Mouse (Mus musculus) gastrocnemius, adult 2 months (tissue): ENCODE data around the gene Man1c1. TPM values are rescaled to one million over a fixed set of nuclear protein-coding genes. Genes with fewer than 3 reads are reported as not detected.

Source experiments
- DNase-seq: peaks from one replicate; pipeline ENCODE4 v3.0.0; 2022
- H3K27ac ChIP-seq: fragments of 200-600 bp; 2 replicates; pipeline ENCODE4 v1.8.1; 2022; ENCODE audit warnings: mild to moderate bottlenecking
- H3K4me3 ChIP-seq: fragments of 200-600 bp; 2 replicates; pipeline ENCODE4 v1.8.1; 2022; ENCODE audit warnings: mild to moderate bottlenecking, moderate library complexity
- CTCF ChIP-seq: fragments of 200-600 bp; IDR thresholded peaks from 2 replicates; pipeline ENCODE4 v1.8.1; 2022; ENCODE audit warnings: antibody characterized with exemption, mild to moderate bottlenecking, moderate library complexity
- intact Hi-C: fragments of 180-260 bp; cut with DNase I; formaldehyde crosslinking; loops from one replicate; pipeline ENCODE4 v1.15.1; 2025
- total RNA-seq, 2 experiments: library from RNA; stranded (reverse); gene quantifications; 2 replicates each; pipeline ENCODE4 v1.2.3; 2021

Man1c1 gene
- total RNA-seq, 2 experiments from 2014 or later, result 2.9 to 4.2 TPM

DNA sequence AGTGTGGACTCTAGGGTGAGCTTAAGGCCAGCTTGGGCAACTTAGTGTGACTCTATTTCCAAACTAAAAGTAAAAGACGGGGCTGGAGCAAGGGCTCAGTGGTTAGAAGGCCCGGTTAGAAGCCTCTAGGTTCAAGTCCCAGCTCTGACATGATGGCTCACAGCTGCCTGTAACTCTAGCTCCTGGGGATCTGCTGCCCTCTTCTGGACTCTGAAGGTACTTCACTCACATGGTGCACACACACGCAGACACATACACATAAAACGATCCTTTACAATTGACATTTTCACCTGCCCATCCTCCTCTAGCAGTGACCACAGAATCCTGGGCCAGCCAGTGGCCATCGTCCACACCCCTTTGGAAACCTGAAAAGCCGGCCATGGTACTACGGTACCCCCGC, 154.2 kb downstream of the Man1c1 start:
- Histone ChIP-seq H3K27ac (no peak overlapping the region), H3K4me3 (no peak overlapping the region)
- DNase-seq, result no peak
- intact Hi-C loops, result no loop called here
- peak; percentile 34; the same call in 1 of the 2 replicates for TF ChIP-seq CTCF

DNA sequence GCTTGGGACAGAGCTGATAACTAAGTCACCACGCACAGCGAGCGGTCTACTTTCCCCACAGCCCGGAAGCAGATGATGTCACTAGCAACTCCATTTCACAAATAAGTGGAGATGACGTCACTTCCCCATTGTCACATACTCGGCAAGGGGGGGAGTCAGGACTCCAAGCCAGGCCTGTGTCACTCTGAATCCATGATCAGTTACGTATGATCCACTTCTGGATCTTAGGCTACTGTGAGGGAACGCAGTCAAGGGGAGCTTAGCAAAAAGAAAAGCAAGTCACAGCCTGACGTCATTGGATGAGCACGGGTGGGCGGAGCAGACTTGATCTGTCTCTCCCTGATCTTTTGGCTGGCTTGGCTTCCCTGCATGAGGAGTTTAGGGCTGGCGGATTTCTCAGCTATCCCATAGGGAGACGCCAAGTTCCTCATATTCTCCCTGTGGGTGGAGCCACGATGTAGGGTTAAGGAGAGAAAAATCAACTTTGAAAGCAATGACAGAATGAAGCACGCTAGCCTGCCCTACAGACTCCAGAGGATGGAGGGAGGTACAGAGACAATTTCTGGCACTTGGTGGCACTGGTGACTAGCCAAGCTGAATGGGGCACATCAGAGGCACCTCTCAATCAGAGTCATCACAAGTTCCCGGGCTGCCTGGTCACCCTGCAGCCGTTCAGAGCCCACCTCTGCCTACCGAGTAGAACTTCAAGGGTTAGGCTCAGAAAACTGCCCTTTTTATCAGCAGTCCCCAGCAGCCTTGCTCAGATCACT, 155.7 kb downstream of the Man1c1 start:
- peak; percentile 64 for DNase-seq
- H3K4me3 ChIP-seq, result no peak overlapping the region
- peak overlapping the region; percentile 44 for H3K27ac ChIP-seq
- intact Hi-C loops, result no loop called here
- TF ChIP-seq CTCF, result no peak

DNA sequence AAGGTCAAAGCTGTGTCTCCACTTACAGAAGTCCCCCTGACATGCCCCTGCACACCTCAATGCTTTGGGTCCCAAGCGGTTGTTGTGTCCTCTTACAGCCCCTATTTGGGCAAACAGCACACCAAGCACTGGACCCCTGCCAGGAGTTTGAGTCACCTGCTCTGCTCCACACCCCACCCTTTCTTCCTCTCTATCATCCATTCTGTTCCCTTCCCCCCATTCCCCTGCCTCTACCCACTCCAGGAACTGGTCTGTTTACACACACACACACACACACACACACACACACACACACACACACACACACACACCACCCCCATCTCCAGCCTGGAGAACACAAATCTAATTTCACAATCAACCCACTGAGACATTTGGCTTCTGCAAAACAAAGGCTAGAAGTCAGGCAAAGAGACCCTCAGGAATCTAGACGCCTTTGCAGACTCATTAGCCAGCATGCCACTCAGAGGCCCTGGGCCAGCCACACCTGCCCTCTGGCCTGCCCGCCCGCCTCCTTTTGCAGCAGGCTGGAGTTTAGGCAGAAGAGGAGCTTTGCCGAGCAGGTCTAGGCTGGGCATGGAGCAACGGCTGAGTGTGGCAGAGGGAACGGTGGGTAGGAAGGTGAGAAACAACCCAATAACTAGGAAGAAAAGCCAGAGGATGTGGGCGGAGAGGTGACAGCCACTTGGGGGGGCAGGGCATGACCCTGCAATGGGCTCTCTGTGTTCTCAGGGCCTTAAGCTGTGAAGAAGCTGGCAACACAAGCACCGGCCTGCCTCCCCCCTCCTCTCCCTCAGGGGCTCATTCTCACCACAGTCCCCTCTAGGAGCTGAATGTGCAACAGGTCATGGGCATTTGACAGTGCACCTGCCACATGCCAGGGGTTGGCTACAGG, 157.0 kb downstream of the Man1c1 start:
- TF ChIP-seq CTCF, result no peak
- H3K4me3 ChIP-seq, result no peak overlapping the region
- H3K27ac ChIP-seq, result peak overlapping the region; percentile 35; the same call in 1 of the 2 replicates
- intact Hi-C loops, result no loop called here
- peak; percentile 37 for DNase-seq

DNA sequence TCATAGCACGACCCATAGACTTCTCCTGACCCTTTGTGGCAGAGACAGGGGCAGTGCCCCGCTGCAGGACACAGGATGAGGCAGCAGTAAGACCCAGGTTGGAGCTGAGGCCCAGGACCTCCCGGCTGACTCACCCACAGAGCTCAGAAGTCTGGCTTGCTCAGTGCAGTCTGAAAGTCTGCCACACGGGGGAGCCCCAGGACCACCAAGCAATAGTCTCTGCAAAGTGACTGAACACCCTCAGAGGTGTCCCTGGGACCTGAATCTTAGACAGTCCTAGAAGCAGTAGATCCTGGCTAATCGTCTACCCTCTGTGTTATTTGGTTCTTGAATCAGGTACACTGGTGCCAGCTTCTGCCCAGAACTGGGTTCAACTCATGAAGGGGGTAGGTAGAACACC, 160.8 kb downstream of the Man1c1 start:
- peak; percentile 92 for DNase-seq
- no peak; the same call in 1 of the 2 replicates for TF ChIP-seq CTCF
- intact Hi-C loops, result loop anchor here (1.0 to 5.0 kb wide), 4 partner anchors 44 to 340 kb away; no protein-coding TSS in a partner anchor

DNA sequence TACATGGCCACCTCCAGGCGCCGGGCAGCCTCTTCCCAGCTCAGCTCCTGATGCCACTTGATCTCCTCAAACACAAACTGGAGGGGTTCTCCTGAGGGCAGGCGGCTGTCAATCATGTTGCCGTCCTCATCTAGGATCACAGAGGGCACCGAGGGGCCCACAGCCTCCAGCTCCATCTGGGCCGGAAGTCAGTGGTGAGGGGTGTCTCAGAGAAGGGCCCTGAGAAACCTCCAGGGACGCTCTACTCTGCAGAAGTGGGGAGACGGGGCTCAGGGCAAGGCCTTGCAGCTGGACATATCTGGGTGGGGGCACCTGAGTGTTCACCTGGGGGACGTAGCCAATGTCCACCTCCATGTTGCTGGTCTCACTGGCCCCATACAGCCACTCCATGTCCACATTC, 161.4 kb downstream of the Man1c1 start:
- Histone ChIP-seq H3K4me3 (no peak overlapping the region), H3K27ac (no peak overlapping the region)
- intact Hi-C loops, result loop anchor here (1.0 to 5.0 kb wide), 4 partner anchors 45 to 340 kb away; no protein-coding TSS in a partner anchor
- DNase-seq, result peak; percentile 19
- no peak for TF ChIP-seq CTCF

More for the DNA sequence above, 160.8 kb downstream of the Man1c1 start:
- no peak overlapping the region for H3K4me3 ChIP-seq
- H3K27ac ChIP-seq, result no peak overlapping the region

DNA sequence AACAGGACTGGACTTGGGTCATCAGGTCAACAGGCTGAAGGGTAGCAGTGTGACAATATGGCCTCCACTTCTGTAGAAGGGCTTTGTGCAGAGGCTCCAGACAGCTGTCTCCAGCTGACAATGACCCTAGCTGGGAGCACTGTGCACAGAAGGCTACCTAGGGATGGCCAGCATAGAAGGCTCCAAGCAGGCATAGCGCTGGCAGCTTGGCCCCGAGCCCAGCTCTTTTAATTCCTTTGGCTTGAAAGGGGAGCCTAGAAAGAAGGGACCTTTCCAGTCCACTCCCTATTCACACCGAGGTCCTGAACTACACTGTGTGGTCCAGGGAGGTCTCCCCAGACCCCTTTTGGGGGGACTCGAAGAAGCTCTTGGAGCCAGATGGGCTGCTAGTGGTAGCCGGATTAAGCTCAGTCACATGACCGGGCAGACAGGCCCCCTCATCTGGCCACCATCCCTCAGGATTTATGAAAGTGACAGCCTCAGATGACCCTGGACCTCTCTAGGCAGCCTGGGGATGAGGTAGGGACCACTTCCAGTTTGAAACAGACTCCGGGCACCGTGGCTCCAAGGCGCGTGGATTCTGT, 165.0 kb downstream of the Man1c1 start:
- no peak overlapping the region for H3K4me3 ChIP-seq
- no peak for DNase-seq
- no peak for TF ChIP-seq CTCF
- intact Hi-C loops, result no loop called here
- H3K27ac ChIP-seq, result no peak overlapping the region

DNA sequence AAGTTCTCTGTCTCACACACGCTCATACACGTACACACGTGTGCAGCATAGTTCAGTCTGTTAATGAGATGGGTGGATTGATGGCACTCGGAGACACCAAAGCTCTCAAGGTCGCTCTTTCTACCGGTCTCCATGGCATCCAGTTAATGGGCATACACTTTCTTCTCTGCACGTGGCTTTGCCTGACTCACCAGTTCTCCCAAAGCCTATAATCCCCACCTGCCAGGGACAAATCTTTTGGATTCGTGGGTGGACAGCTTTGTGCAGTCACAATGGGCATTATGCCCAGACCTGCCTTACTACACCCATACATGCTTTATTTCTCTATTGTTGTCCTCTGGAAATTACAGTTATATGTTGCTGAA, 168.3 kb downstream of the Man1c1 start:
- DNase-seq, result no peak
- no peak for TF ChIP-seq CTCF
- intact Hi-C loops, result no loop called here

DNA sequence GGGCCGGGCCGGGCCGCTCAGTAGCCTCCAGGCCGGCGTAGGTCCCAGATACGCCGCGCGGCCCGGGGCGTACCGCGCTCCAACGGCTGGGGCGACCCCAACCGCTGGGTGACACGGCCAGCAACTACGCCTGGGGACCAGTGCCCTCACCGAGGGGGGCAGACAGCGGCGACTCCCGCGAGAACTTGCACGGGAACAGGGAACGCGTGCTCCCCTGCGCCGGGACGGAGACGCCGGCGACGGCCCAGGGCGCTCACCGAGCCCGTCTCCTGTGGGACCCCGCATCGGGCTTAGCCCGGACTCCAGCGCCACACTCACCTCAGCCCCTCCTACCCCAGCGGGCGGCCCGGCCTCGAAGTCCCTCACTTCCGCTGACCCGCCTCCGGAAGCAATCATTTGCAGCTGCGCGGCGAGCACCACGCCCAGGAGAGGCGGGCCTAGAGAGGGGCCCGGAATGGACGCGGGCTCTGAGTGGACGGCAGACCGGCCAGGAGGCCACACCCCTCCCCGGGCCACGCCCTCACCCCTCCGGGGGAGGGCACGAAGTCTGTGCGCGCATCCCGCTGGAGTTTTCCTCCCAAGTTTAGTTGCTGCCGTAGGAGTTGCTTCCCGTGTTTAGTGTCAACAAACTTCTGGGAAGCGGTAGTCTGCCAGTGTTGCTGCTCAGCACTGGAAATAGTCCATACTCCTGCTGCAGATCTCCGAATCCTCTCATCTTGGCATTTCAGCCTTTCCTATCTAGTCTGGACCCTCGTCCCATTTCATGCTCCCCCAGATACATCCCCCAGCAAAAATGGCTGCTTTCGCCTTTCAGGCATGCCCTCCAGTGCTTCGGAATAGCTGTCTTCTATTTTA, 168.9 kb downstream of the Man1c1 start, which contains the start of gene Mtfr1l:
TSS of gene Mtfr1l (minus strand) at position 456 of the 855 bp plus-strand sequence.
- Histone ChIP-seq H3K4me3 (peak within 1 kb of the TSS; percentile 86), H3K27ac (peak within 1 kb of the TSS; percentile 96)
- DNase-seq, result peak; percentile 99
- no peak for TF ChIP-seq CTCF
- intact Hi-C loops, result no loop called here

More for the DNA sequence above, 168.3 kb downstream of the Man1c1 start:
- peak overlapping the region; percentile 86 for H3K4me3 ChIP-seq
- H3K27ac ChIP-seq, result peak overlapping the region; percentile 96

DNA sequence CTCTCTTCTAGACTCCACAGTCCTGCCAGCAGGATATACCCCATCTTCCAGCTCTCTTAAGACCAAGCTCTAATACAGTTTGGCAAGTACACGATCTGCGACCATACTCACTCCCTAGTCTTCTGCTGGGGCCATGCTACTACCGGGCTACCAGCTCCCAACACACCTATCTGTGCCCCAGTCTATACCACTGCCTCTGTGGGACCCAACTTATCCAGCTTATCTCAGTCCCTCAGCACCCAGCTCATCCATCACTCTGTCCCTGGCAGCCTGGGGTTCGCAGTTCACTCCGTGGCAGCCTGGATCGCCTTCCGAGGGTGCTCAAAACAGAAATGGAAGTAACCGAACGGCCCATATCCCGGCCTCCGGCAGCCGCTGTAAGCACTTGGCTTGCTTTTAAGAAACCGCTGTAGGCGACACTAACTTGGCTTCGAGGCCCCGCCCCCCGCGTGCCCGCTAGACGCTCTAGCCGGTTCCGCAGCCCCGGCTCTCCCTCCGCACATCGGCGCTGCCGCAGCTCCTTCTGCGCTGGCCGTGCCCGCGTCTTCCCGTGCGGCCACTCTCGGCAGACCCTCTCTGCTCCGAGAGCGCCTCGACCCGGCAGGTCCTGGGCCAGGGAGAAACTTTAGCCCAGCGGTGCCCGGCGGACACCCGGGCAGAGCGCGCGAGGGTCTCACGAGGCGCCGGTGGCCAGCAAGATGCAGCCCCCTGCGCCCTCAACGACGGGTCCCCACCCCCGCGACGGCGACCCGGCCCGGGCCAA, 169.8 kb downstream of the Man1c1 start:
- Histone ChIP-seq H3K27ac (peak overlapping the region; percentile 96), H3K4me3 (peak overlapping the region; percentile 86)
- no peak for TF ChIP-seq CTCF
- peak; percentile 85 for DNase-seq
- intact Hi-C loops, result no loop called here

DNA sequence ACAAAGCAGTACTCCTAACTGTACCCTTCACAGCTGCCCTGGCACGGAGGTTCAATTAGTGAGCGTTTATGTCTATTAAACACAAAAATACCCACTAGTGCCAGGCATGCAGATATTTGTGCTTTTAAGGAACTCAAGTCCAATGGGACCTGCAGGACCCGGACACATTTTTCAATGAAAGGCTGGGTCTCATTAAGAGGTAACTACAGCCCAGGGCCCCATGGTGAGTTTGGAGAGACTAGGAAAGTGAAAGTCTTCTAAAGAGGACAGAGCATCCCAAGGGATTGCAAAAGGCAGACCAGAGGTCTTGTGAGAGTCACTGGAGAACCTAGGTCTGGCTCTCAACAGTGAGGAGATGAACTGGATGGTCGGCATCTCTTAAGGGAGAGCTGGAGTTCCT, 170.7 kb downstream of the Man1c1 start:
- intact Hi-C loops, result no loop called here
- peak overlapping the region; percentile 96 for H3K27ac ChIP-seq
- peak overlapping the region; percentile 86 for H3K4me3 ChIP-seq
- TF ChIP-seq CTCF, result no peak
- DNase-seq, result no peak

DNA sequence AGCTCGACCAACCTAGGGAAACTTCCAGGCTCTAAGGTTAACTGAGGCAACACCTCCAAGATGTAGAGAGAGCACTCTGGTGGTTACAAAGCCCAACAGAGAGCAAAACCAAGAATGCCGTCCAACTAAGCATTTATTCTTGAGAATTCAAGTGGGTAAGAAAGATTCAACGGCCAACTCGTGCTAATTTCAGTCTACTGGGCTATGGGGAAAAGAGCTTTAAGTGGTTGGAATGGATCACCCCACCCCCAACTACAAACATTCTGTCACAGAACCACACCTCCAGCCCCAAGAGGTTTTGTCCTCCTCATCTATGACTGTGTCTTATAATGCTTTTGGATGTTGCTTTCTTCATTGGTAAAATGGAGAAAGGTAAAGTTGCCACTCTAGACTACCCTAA, 171.2 kb downstream of the Man1c1 start:
- no peak overlapping the region for H3K27ac ChIP-seq
- intact Hi-C loops, result no loop called here
- H3K4me3 ChIP-seq, result no peak overlapping the region
- no peak for DNase-seq
- no peak for TF ChIP-seq CTCF
